Mouse (Mus musculus) heart, embryonic 10.5 days (tissue): ENCODE data around the gene Sumf2. TPM values are rescaled to one million over a fixed set of nuclear protein-coding genes. Genes with fewer than 3 reads are reported as not detected.

ENCODE experiments used
- DNase-seq: peaks from one replicate; pipeline ENCODE4 v3.0.0-alpha.2; 2017; ENCODE audit warnings: low spot score
- H3K27ac ChIP-seq: fragments of 300-500 bp; sonication (generic); 2 replicates; pipeline ENCODE4 v1.5.1; 2016; ENCODE audit warnings: mild to moderate bottlenecking
- H3K27me3 ChIP-seq: fragments of 300-500 bp; sonication (generic); 2 replicates; pipeline ENCODE4 v1.6.1; 2016; ENCODE audit warnings: mild to moderate bottlenecking; ENCODE audit not compliant: poor library complexity, insufficient read depth, severe bottlenecking
- H3K36me3 ChIP-seq: fragments of 300-500 bp; sonication (generic); 2 replicates; pipeline ENCODE4 v1.6.1; 2016; ENCODE audit warnings: mild to moderate bottlenecking, moderate library complexity
- H3K4me1 ChIP-seq: fragments of 300-500 bp; sonication (generic); 2 replicates; pipeline ENCODE4 v1.6.1; 2016; ENCODE audit warnings: mild to moderate bottlenecking
- H3K4me3 ChIP-seq: fragments of 300-500 bp; sonication (generic); 2 replicates; pipeline ENCODE4 v1.5.1; 2016; ENCODE audit warnings: mild to moderate bottlenecking, moderate library complexity
- H3K9me3 ChIP-seq: fragments of 300-500 bp; sonication (generic); 2 replicates; pipeline ENCODE4 v1.6.1; 2016; ENCODE audit warnings: mild to moderate bottlenecking, moderate library complexity
- WGBS: fragments of 180-500 bp; shearing (Covaris S2); methylation state at CpG from one replicate; pipeline ENCODE4 v1.1.7; 2016; 5-methylcytosine and 5-hydroxymethylcytosine counted together
- polyA plus RNA-seq: library from polyadenylated mRNA; unstranded; fragments of >200 nt; fragmentation: Nextera tagmentation; extraction: Ambion mirVana; gene quantifications from 2 replicates; pipeline ENCODE4 v1.2.1, GENCODE M21; 2016

Gene Sumf2
- polyA plus RNA-seq: 38.9 and 47.7 TPM in 2 replicates

DNA sequence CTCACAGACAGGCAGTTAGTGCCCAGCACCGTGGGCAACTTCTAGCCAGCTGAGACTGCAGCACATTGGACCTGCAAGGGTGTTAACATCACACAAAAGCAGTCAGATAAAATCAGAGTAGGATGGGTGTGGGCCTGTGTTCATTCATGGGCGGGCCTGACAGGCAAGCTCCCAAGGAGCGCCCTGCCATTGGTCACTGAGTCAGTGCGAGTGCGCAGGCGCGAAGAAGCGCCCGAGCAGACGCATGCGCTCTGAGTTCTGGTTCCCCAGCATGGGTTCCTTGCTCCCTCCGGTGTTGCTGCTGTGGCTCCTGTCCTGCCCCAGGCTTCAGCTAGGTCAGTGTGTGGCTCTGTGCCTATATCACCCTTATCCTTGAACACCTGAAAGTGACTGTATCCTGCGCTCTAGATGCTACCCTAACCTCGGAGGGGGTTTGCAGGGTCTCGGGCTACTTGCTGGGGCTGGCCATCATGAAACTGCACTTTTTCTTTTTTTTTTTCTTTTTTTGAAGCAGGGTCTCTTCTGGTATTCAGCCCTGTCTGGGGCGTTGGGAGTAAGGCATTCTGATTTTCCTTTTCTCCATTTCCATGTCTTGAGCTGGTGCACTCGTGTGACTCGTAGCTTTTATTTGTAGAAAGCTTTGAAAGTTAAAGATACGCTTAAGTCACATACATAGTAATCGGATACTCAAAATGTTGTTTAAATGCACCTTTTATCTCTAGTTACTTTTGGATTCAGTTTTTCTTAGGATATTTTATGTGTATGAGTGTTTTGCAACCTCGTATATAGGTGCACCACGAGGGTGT lies at the start of gene Sumf2:
Gene Sumf2, plus strand, starts transcription at position 235 of the 806 bp plus-strand sequence.
- 12% methylated on average over 22 of the region's 22 CpGs for WGBS
- Histone ChIP-seq H3K36me3 (peaks cover 40% of the 10 kb centered on the region), H3K4me3 (peak within 1 kb of the TSS; percentile 73)

GRCm38 (mm10) chr5:129844848-129845247 lies 1.9 kb upstream of the Sumf2 start:
- Histone ChIP-seq H3K9me3 (no peaks in the 10 kb centered on the region), H3K27me3 (no peaks in the 10 kb centered on the region), H3K4me3 (no peak overlapping the region), H3K4me1 (peaks cover 7% of the 10 kb centered on the region; the same call in 1 of the 2 replicates), H3K27ac (no peak overlapping the region), H3K36me3 (peaks cover 32% of the 10 kb centered on the region)
- no peak for DNase-seq
- WGBS: 96% methylated on average over 5 of the region's 5 CpGs

More for the DNA sequence above, at the start of gene Sumf2:
- no peaks in the 10 kb centered on the region for H3K9me3 ChIP-seq
- H3K4me1 ChIP-seq: peaks cover 7% of the 10 kb centered on the region; the same call in 1 of the 2 replicates
- DNase-seq: peak; percentile 98
- peak within 1 kb of the TSS; percentile 89 for H3K27ac ChIP-seq
- H3K27me3 ChIP-seq: no peaks in the 10 kb centered on the region

DNA sequence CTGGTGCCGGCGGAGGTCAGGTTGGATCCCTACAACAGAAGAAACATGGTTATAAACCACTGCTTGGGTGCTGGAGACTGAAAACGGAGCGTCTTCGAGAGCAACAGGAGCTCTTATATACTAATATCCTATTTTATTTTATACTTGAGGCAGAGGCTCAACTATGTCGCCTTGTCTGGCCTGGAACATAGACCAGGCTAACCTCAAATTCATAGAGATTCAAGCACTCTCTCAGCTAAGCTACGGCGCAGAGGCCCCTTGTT lies 703 bp downstream of the Sumf2 start:
- Histone ChIP-seq H3K4me1 (peaks cover 7% of the 10 kb centered on the region; the same call in 1 of the 2 replicates), H3K27me3 (no peaks in the 10 kb centered on the region), H3K9me3 (no peaks in the 10 kb centered on the region), H3K27ac (peak overlapping the region; percentile 89), H3K4me3 (peak overlapping the region; percentile 73), H3K36me3 (peaks cover 40% of the 10 kb centered on the region)
- DNase-seq: no peak
- 60% methylated on average over 8 of the region's 8 CpGs for WGBS

- no peak overlapping the region for H3K4me3 ChIP-seq
These were observed 8.4 kb downstream of the Sumf2 start for GRCm38 (mm10) chr5:129855163-129855562.

GRCm38 (mm10) chr5:129856414-129856813 lies 9.6 kb downstream of the Sumf2 start:
- DNase-seq: no peak
- H3K27ac ChIP-seq: no peak overlapping the region
- no peaks in the 10 kb centered on the region for H3K27me3 ChIP-seq
- H3K4me3 ChIP-seq: no peak overlapping the region
- WGBS: 86% methylated on average over 5 of the region's 5 CpGs
- peaks cover 72% of the 10 kb centered on the region for H3K36me3 ChIP-seq
- no peaks in the 10 kb centered on the region for H3K9me3 ChIP-seq
- H3K4me1 ChIP-seq: no peaks in the 10 kb centered on the region

More at GRCm38 (mm10) chr5:129855163-129855562, 8.4 kb downstream of the Sumf2 start:
- Histone ChIP-seq H3K4me1 (no peaks in the 10 kb centered on the region), H3K27ac (no peak overlapping the region), H3K9me3 (no peaks in the 10 kb centered on the region), H3K36me3 (peaks cover 67% of the 10 kb centered on the region), H3K27me3 (no peaks in the 10 kb centered on the region)
- WGBS: 36% methylated on average over 5 of the region's 5 CpGs
- no peak for DNase-seq

DNA sequence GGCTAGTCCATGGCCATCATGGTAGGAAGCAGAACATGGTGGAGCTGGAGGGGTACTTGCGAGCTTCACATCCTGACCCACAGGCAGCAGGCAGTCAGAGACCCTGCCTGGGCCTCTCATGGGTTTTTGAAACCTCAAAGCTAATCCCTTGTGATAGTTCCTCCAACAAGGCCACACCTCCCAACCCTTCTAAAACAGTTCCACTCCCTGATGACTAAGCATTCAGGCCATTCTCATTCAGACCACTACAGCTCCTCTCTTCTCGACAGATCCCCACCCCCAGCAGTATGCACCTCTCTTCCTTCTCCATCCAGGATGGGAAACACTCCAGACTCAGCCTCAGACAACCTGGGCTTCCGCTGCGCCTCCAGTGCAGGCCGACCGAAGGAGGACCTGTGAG lies 15.5 kb downstream of the Sumf2 start:
- H3K4me1 ChIP-seq: peaks cover 4% of the 10 kb centered on the region; the same call in 1 of the 2 replicates
- H3K4me3 ChIP-seq: no peak overlapping the region
- H3K9me3 ChIP-seq: no peaks in the 10 kb centered on the region
- peaks cover 48% of the 10 kb centered on the region for H3K36me3 ChIP-seq
- WGBS: 96% methylated on average over 6 of the region's 6 CpGs
- no peak overlapping the region for H3K27ac ChIP-seq
- H3K27me3 ChIP-seq: no peaks in the 10 kb centered on the region
- no peak for DNase-seq

DNA sequence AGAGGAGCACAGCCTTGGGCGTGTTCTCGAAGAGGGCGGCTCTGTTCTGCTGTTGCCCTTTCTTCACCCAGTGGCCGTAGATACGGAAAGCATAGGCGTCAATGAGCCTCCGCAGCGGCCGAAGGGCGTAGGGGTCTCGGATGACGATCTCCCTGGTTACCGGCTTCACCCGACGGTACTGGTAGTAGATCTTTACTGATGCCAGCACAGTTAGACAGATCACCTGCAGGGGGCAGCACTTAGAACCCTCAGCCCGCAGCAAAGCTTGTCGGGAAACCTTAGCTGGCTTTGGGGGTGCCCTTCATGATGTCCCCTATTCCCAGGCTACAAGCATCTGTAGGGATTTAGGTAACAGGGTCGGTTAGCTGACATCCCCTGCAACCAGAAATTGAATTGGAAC lies 17.7 kb downstream of the Sumf2 start:
- WGBS: 10% methylated on average over 18 of the region's 18 CpGs
- Histone ChIP-seq H3K36me3 (peaks cover 33% of the 10 kb centered on the region), H3K4me1 (peaks cover 4% of the 10 kb centered on the region; the same call in 1 of the 2 replicates)

GRCm38 (mm10) chr5:129865841-129866240 lies 19.1 kb downstream of the Sumf2 start:
- H3K27ac ChIP-seq: no peak overlapping the region
- WGBS: 78% methylated on average over 12 of the region's 12 CpGs
- H3K27me3 ChIP-seq: no peaks in the 10 kb centered on the region
- no peaks in the 10 kb centered on the region for H3K9me3 ChIP-seq
- peaks cover 4% of the 10 kb centered on the region; the same call in 1 of the 2 replicates for H3K4me1 ChIP-seq
- H3K4me3 ChIP-seq: no peak overlapping the region
- no peak for DNase-seq
- H3K36me3 ChIP-seq: peaks cover 19% of the 10 kb centered on the region

More for the DNA sequence above, 17.7 kb downstream of the Sumf2 start:
- Histone ChIP-seq H3K4me3 (peak overlapping the region; percentile 34), H3K27ac (no peak overlapping the region; the same call in 1 of the 2 replicates), H3K27me3 (no peaks in the 10 kb centered on the region), H3K9me3 (no peaks in the 10 kb centered on the region)
- peak; percentile 79 for DNase-seq

DNA sequence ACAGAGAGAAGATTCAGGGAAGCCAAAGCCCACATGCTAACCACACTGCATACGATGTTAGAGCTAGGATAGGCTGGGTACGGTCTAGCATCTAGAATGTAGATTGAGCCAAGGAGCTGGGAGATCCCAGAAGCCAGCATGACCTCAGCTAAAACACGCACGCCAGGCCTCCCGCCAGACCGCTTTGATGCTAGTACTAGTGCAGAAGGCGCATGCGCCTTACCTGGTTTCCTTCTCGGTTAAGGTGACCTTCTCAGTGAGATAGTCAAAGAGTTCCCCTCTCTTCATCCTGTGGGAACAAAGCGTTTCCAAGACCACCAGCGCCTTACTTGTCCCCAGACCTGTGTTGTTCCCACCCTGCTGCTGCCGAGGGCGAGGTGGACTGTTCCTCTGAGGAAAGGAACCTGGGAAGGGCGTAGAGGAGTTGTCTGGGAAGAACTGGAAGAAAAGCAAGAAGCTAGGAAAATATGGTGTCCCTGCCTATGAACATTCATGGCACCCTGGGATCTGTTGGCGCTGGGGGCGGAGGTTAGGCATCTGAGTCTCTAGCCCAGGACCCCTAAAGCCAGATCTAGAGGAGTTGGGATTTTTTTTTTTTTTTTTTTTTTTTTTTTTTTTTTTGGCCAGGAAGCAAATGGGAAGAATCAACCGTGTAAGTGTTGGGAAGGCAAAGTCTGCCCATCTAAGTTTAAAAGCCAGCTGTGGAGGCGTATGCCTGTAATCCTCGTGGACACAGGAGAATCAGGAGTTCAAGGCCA lies 22.6 kb downstream of the Sumf2 start:
- H3K27me3 ChIP-seq: no peaks in the 10 kb centered on the region
- H3K4me1 ChIP-seq: no peaks in the 10 kb centered on the region
- no peaks in the 10 kb centered on the region for H3K36me3 ChIP-seq
- no peaks in the 10 kb centered on the region for H3K9me3 ChIP-seq
- no peak overlapping the region for H3K4me3 ChIP-seq
- no peak overlapping the region for H3K27ac ChIP-seq
- 89% methylated on average over 19 of the region's 19 CpGs for WGBS
- no peak for DNase-seq

DNA sequence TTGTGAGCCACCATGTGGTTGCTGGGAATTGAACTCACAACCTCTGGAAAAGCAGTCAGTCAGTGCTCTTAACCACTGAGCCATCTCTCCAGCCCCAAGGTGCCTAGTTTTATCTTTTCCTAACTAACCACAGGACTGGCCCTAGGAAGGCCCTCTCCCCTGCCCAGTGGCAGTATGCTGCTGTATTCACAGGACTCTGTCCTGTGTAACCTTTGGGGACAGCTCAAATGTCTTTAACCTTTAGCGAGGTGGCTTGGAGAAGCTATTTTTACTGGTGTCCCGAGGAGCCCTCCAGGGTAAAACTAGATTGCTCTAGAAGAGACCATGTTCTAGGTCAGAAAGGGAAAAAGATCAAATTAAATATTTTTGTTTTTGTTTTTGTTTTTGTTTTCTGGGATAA lies 24.5 kb downstream of the Sumf2 start:
- DNase-seq: no peak
- WGBS: 78% methylated on average over 2 of the region's 2 CpGs
- no peak overlapping the region for H3K27ac ChIP-seq
- H3K4me3 ChIP-seq: no peak overlapping the region
- no peaks in the 10 kb centered on the region for H3K4me1 ChIP-seq
- H3K36me3 ChIP-seq: no peaks in the 10 kb centered on the region
- no peaks in the 10 kb centered on the region for H3K27me3 ChIP-seq
- no peaks in the 10 kb centered on the region for H3K9me3 ChIP-seq

- 76% methylated on average over 12 of the region's 12 CpGs for WGBS
- H3K4me1 ChIP-seq: peaks cover 11% of the 10 kb centered on the region
- no peak for DNase-seq
- no peaks in the 10 kb centered on the region for H3K9me3 ChIP-seq
- no peak overlapping the region for H3K27ac ChIP-seq
- no peak overlapping the region for H3K4me3 ChIP-seq
- no peaks in the 10 kb centered on the region for H3K27me3 ChIP-seq
- no peaks in the 10 kb centered on the region for H3K36me3 ChIP-seq
These were observed 27.2 kb downstream of the Sumf2 start for GRCm38 (mm10) chr5:129873942-129874341.

DNA sequence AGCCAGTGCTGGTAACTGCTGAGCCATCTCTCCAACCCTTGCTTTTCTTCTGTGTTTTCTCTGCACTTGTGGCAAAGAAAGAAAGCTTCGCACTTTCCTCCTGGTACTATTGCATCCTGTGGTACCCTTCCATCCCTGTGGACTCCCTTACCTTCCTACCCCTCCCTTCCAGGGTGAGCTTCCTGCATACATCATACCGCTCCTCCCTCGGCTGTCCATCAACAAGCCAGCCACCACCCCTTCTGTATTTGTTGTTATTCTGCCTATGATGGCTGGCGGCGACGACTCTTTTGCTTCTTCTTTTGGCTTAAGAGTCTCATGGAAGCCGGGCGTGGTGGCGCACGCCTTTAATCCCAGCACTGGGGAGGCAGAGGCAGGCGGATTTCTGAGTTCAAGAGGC lies 28.3 kb downstream of the Sumf2 start:
- no peak overlapping the region for H3K4me3 ChIP-seq
- 75% methylated on average over 11 of the region's 11 CpGs for WGBS
- H3K27ac ChIP-seq: no peak overlapping the region
- DNase-seq: no peak
- no peaks in the 10 kb centered on the region for H3K9me3 ChIP-seq
- no peaks in the 10 kb centered on the region for H3K27me3 ChIP-seq
- H3K36me3 ChIP-seq: peaks cover 1% of the 10 kb centered on the region; the same call in 1 of the 2 replicates
- H3K4me1 ChIP-seq: peaks cover 11% of the 10 kb centered on the region
